Mouse (Mus musculus) MEL (cell line): ENCODE data around the gene Glo1. TPM values are rescaled to one million over a fixed set of nuclear protein-coding genes. Genes with fewer than 3 reads are reported as not detected.

Source experiments
- DNase-seq: peaks from one replicate; pipeline ENCODE4 v3.0.0; 2011; ENCODE audit warnings: low read depth, low spot score
- H3K27ac ChIP-seq: 2 replicates; pipeline ENCODE4 v1.5.1; 2012; ENCODE audit warnings: low read depth, mild to moderate bottlenecking, control low read depth, low read length, moderate library complexity; ENCODE audit not compliant: control insufficient read depth
- H3K27me3 ChIP-seq, 2 experiments: fragments of 150-350 bp in 1 of 2; sonication (generic) in 1 of 2; 2 replicates each; pipeline ENCODE4 v1.6.1; 2012; ENCODE audit warnings: low read length in 2 of 2, mild to moderate bottlenecking in 2 of 2, improper control_type of control experiment in 1 of 2, moderate library complexity in 1 of 2; ENCODE audit not compliant: insufficient read depth in 2 of 2, control insufficient read depth in 1 of 2
- H3K36me3 ChIP-seq, 2 experiments: 2 replicates each; pipeline ENCODE4 v1.6.1; 2012 to 2014; ENCODE audit warnings: low read length in 2 of 2, improper control_type of control experiment in 1 of 2, inconsistent platforms in 1 of 2, mild to moderate bottlenecking in 1 of 2; ENCODE audit not compliant: insufficient read depth in 2 of 2, control insufficient read depth in 1 of 2
- H3K4me1 ChIP-seq, 2 experiments: fragments of 150-350 bp in 1 of 2; sonication (generic) in 1 of 2; 2 replicates each; pipeline ENCODE4 v1.6.1; 2012; ENCODE audit warnings: low read length in 2 of 2, improper control_type of control experiment in 1 of 2, mild to moderate bottlenecking in 1 of 2; ENCODE audit not compliant: insufficient read depth in 2 of 2, control insufficient read depth in 1 of 2
- H3K4me3 ChIP-seq, 2 experiments: fragments of 150-350 bp in 1 of 2; sonication (generic) in 1 of 2; 2 replicates each; pipeline ENCODE4 v1.5.1; 2012; ENCODE audit warnings: low read depth in 2 of 2, low read length in 2 of 2, mild to moderate bottlenecking in 2 of 2, moderate library complexity in 2 of 2, control low read depth in 1 of 2, improper control_type of control experiment in 1 of 2; ENCODE audit not compliant: control insufficient read depth in 1 of 2, insufficient read depth in 1 of 2
- H3K79me2 ChIP-seq: 2 replicates; pipeline ENCODE4 v1.6.1; 2012; ENCODE audit warnings: mild to moderate bottlenecking, low read length, moderate library complexity; ENCODE audit not compliant: control insufficient read depth, poor library complexity, insufficient read depth
- H3K9ac ChIP-seq: 2 replicates; pipeline ENCODE4 v1.6.1; 2012; ENCODE audit warnings: low read depth, mild to moderate bottlenecking, control low read depth, low read length, moderate library complexity; ENCODE audit not compliant: control insufficient read depth, poor library complexity, severe bottlenecking
- H3K9me3 ChIP-seq: fragments of 150-350 bp; sonication (generic); replicated peaks from 2 replicates; pipeline ENCODE4 v1.6.1; 2012; ENCODE audit warnings: mild to moderate bottlenecking, low read length, improper control_type of control experiment, moderate library complexity; ENCODE audit not compliant: insufficient read depth
- CTCF ChIP-seq, 3 experiments: IDR thresholded peaks in 2 of 3; conservative IDR thresholded peaks in 1 of 3; 2 replicates each; pipeline ENCODE4 v1.5.1; 2011 to 2012; ENCODE audit warnings: low read length in 3 of 3, low read depth in 2 of 3, mild to moderate bottlenecking in 2 of 3, improper control_type of control experiment in 1 of 3, inconsistent platforms in 1 of 3, mixed read lengths in 1 of 3, moderate library complexity in 1 of 3; ENCODE audit not compliant: control insufficient read depth in 1 of 3, insufficient read depth in 1 of 3, poor library complexity in 1 of 3, severe bottlenecking in 1 of 3
- ELF1 ChIP-seq: IDR thresholded peaks from 2 replicates; pipeline ENCODE4 v1.6.1; 2014; ENCODE audit warnings: low read depth, mild to moderate bottlenecking, inconsistent platforms, low read length, improper control_type of control experiment, moderate library complexity
- GABPA ChIP-seq: IDR thresholded peaks from 2 replicates; pipeline ENCODE4 v1.6.1; 2012; ENCODE audit warnings: low read depth, mild to moderate bottlenecking, inconsistent platforms, low read length, improper control_type of control experiment, moderate library complexity
- GATA1 ChIP-seq: IDR thresholded peaks from 2 replicates; pipeline ENCODE4 v1.6.1; 2011; ENCODE audit warnings: low read depth, low read length, improper control_type of control experiment
- HCFC1 ChIP-seq: IDR thresholded peaks from 2 replicates; pipeline ENCODE4 v1.6.1; 2012; ENCODE audit warnings: low read depth, mild to moderate bottlenecking, inconsistent platforms, low read length, improper control_type of control experiment, moderate library complexity
- JUND ChIP-seq: IDR thresholded peaks from 2 replicates; pipeline ENCODE4 v1.6.1; 2011; ENCODE audit warnings: low read depth, mild to moderate bottlenecking, improper control_type of control experiment, low read length
- MYC ChIP-seq: IDR thresholded peaks from 2 replicates; pipeline ENCODE4 v1.6.1; 2011; ENCODE audit warnings: low read depth, mild to moderate bottlenecking, low read length, improper control_type of control experiment, moderate library complexity
- POLR2AphosphoS2 ChIP-seq: IDR thresholded peaks from 2 replicates; pipeline ENCODE4 v1.6.1; 2011; ENCODE audit warnings: low read length, improper control_type of control experiment
- POLR2AphosphoS5 ChIP-seq: IDR thresholded peaks from 2 replicates; pipeline ENCODE4 v1.6.1; 2012; ENCODE audit warnings: low read depth, borderline replicate concordance, mild to moderate bottlenecking, inconsistent platforms, low read length, moderate library complexity, mixed read lengths
- RAD21 ChIP-seq: IDR thresholded peaks from 2 replicates; pipeline ENCODE4 v1.6.1; 2011; ENCODE audit warnings: mild to moderate bottlenecking, low read depth, low read length, improper control_type of control experiment
- SMC3 ChIP-seq: IDR thresholded peaks from 2 replicates; pipeline ENCODE4 v1.6.1; 2011; ENCODE audit warnings: low read depth, low read length, improper control_type of control experiment
- TAL1 ChIP-seq: IDR thresholded peaks from 2 replicates; pipeline ENCODE4 v1.6.1; 2012; ENCODE audit warnings: mild to moderate bottlenecking, inconsistent platforms, low read length, moderate library complexity, mixed read lengths
- TBP ChIP-seq: IDR thresholded peaks from 2 replicates; pipeline ENCODE4 v1.8.0; 2011; ENCODE audit warnings: low read depth, low read length, improper control_type of control experiment
- ZC3H11A ChIP-seq: IDR thresholded peaks from 2 replicates; pipeline ENCODE4 v1.6.1; 2012; ENCODE audit warnings: low read depth, mild to moderate bottlenecking, inconsistent platforms, low read length, improper control_type of control experiment
- ZKSCAN1 ChIP-seq: IDR thresholded peaks from 2 replicates; pipeline ENCODE4 v1.6.1; 2012; ENCODE audit warnings: low read depth, mild to moderate bottlenecking, inconsistent platforms, low read length, improper control_type of control experiment, moderate library complexity
- ZMIZ1 ChIP-seq: IDR thresholded peaks from 2 replicates; pipeline ENCODE4 v1.6.1; 2012; ENCODE audit warnings: low read depth, mild to moderate bottlenecking, inconsistent platforms, low read length, improper control_type of control experiment, moderate library complexity
- ZNF384 ChIP-seq: IDR thresholded peaks from 2 replicates; pipeline ENCODE4 v1.6.1; 2012; ENCODE audit warnings: low read depth, mild to moderate bottlenecking, inconsistent platforms, low read length, improper control_type of control experiment
- polyA plus RNA-seq, 2 experiments: library from polyadenylated mRNA; stranded (reverse) in 1 of 2; unstranded in 1 of 2; fragments of >175 nt in 1 of 2; fragments of >200 nt in 1 of 2; gene quantifications; 2 replicates each; pipeline versions ENCODE4 v1.2.1 to v1.2.4; 2012; ENCODE audit warnings: low replicate concordance in 2 of 2, low read depth in 1 of 2; ENCODE audit not compliant: insufficient read length in 2 of 2, insufficient read depth in 1 of 2, missing spikeins in 1 of 2
- total RNA-seq: library from RNA; depleted of rRNA; stranded (reverse); fragments of 300-350 nt; gene quantifications from 2 replicates; pipeline ENCODE4 v1.2.3, GENCODE M21; 2012

Glo1 gene
- total and polyA plus RNA-seq, 3 experiments: 58.5 to 288 (median 260) TPM

DNA sequence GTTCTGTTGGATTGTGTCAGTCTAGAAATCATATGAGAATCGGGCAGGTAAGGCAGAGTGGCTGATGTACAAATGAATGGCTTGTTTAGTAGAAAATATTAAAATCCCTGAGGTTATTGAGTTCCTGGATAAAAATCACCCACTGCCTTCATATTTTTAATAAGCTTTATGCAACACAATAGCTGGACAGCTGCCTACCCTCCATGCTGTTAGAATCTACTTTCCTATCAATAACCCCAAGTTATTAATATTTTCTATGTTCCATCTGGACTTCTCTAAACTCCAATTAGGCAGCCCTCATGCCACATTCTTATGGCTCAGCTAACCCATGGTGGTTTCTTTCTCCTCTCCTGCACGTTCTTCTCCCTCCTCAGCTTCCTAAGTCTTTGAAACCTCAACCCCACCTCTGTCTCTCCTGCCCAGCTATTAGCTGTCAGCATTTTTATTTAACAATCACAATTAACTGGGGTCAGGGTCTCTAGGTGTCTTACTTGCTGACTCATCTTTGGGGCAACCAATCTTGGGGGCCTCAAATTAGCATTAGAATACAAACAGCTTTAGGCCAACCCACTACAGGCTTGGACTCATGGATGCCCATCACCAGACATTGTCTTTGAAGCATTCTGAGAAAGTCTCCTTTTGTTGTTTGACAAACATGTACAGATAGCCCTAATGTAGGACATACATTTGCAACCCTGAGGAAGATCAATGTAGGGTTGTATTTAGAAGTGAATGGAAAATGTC is 43.2 kb downstream of the Glo1 start:
- DNase-seq: no peak
- Histone ChIP-seq H3K4me1 (no peaks in the 10 kb centered on the region), H3K27ac (no peak overlapping the region), H3K4me3 (no peak overlapping the region), H3K27me3 (no peaks in the 10 kb centered on the region), H3K36me3 (no peaks in the 10 kb centered on the region), H3K79me2 (no peaks in the 10 kb centered on the region), H3K9ac (no peak overlapping the region), H3K9me3 (no peaks in the 10 kb centered on the region)
- no peak for TF ChIP-seq GABPA
- no peak for TF ChIP-seq ZKSCAN1

DNA sequence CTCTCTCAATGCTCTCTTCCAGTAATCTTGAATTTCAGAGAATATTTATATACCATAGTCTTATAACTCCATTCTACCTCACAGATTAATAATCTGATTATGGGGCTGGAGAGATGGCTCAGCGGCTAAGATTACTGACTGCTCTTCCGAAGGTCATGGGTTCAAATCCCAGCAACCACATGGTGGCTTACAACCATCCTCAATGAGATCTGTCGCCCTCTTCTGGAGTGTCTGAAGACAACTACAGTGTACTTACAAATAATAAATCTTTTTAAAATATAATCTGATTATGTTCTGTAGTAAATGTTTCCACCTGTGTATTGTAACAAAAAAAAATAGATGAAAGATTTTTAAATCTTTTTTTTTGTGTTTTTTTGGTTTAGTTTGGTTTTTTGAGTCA is 44.4 kb downstream of the Glo1 start:
- no peaks in the 10 kb centered on the region for H3K36me3 ChIP-seq
- TF ChIP-seq RAD21 (peak; percentile 29), JUND (no peak), ZMIZ1 (no peak), CTCF (IDR thresholded peaks at IDR 0.05 in 2 of 3, conservative IDR thresholded peaks at IDR 0.05 in 1 of 3; ENCODE audit: control insufficient read depth in 1 of 3, insufficient read depth in 1 of 3, low read depth in 2 of 3, low read length in 3 of 3, poor library complexity in 1 of 3, severe bottlenecking in 1 of 3) (peak in 2 of 3 experiments; percentile 25 to 50; a peak in 3 of 6 replicates), ZKSCAN1 (no peak), HCFC1 (no peak), POLR2AphosphoS5 (no peak), TAL1 (no peak), SMC3 (peak; percentile 33; the same call in 1 of the 2 replicates), ZNF384 (no peak), POLR2AphosphoS2 (no peak), ELF1 (no peak), TBP (peak; percentile 60), MYC (peak; percentile 69), ZC3H11A (peak; percentile 32; the same call in 1 of the 2 replicates), GATA1 (no peak)
- no peak overlapping the region for H3K27ac ChIP-seq
- DNase-seq: peak; percentile 41
- no peaks in the 10 kb centered on the region for H3K79me2 ChIP-seq
- H3K4me3 ChIP-seq: no peak overlapping the region
- H3K9ac ChIP-seq: no peak overlapping the region
- no peaks in the 10 kb centered on the region for H3K27me3 ChIP-seq
- H3K4me1 ChIP-seq: no peaks in the 10 kb centered on the region
- no peaks in the 10 kb centered on the region for H3K9me3 ChIP-seq
